Mouse (Mus musculus): Measurements from ENCODE around the gene Sorbs1. TPM values are rescaled to one million over a fixed set of nuclear protein-coding genes. Genes with fewer than 3 reads are reported as not detected.

The Sorbs1 gene
- polyA plus RNA-seq, 1 experiment from 2014 or later = 94.7 TPM

DNA sequence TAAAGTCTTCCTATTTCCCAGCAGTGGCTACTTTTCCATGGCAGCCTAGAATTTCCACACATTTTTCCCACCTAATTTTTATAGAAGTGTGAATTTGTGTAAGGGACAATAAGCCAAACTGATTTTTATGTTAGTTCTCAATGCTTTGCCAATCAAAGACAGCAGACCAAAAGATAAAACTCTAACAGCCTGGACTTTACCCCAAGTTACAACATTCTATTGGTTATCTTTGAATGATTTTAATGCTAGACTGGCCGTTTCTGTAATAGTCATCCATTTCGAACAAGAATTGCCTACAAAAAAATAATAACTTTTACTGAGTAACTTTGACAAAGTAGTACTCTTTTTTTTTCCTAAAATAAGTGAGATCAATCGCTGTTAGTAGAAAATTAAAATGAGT, 164.3 kb downstream of the Sorbs1 start:
- H3K27ac ChIP-seq (replicated peaks) = no peak overlapping the region
- WGBS = 65% methylated on average over 3 of the region's 3 CpGs

GRCm38 (mm10) chr19:40348652-40349051, 164.9 kb downstream of the Sorbs1 start:
- H3K27ac ChIP-seq (replicated peaks) = peak overlapping the region; percentile 63
- ATAC-seq (ENCODE audit: low FRiP score) = no peak

More for the DNA sequence above, 164.3 kb downstream of the Sorbs1 start:
- Histone ChIP-seq H3K27me3 (replicated peaks) (no peaks in the 10 kb centered on the region), H3K9ac (replicated peaks) (no peak overlapping the region), H3K4me1 (peaks cover 23% of the 10 kb centered on the region), H3K36me3 (peaks cover 28% of the 10 kb centered on the region), H3K9me3 (replicated peaks) (no peaks in the 10 kb centered on the region), H3K4me2 (no peak overlapping the region), H3K4me3 (replicated peaks) (no peak overlapping the region)
- no peak for ATAC-seq (ENCODE audit: low FRiP score)

DNA sequence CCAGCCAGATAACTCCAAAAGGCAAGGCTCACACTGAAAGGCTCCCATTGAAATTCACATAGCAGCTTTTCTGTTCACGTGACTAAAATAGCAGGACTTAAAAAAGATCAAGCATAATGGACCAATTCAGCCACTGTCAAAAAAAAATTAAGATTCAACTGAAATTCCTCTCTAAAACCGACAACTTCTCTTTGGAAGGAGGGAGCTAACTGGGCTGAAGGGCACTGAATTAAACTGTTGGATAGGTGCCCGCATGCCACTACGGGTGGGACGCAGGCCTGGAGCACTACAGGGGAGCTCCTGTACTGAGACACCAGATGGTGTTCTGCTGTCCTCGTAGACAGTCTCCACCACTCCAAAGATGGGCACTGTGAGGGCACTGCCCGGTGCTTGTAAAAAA, 165.4 kb downstream of the Sorbs1 start:
- H3K4me2 ChIP-seq = no peak overlapping the region
- no peaks in the 10 kb centered on the region for H3K9me3 ChIP-seq (replicated peaks)
- ATAC-seq (ENCODE audit: low FRiP score) = peak; percentile 55; the same call in 1 of the 2 replicates

More at GRCm38 (mm10) chr19:40348652-40349051, 164.9 kb downstream of the Sorbs1 start:
- H3K36me3 ChIP-seq = peaks cover 32% of the 10 kb centered on the region
- 39% methylated on average over 2 of the region's 2 CpGs for WGBS
- no peak overlapping the region for H3K4me3 ChIP-seq (replicated peaks)
- no peak overlapping the region for H3K9ac ChIP-seq (replicated peaks)
- H3K4me1 ChIP-seq = peaks cover 23% of the 10 kb centered on the region
- H3K27me3 ChIP-seq (replicated peaks) = no peaks in the 10 kb centered on the region
- no peak overlapping the region for H3K4me2 ChIP-seq
- H3K9me3 ChIP-seq (replicated peaks) = no peaks in the 10 kb centered on the region

GRCm38 (mm10) chr19:40346908-40347307, 166.7 kb downstream of the Sorbs1 start:
- Histone ChIP-seq H3K9ac (replicated peaks) (no peak overlapping the region), H3K4me3 (replicated peaks) (no peak overlapping the region), H3K36me3 (peaks cover 23% of the 10 kb centered on the region), H3K4me2 (no peak overlapping the region), H3K9me3 (replicated peaks) (no peaks in the 10 kb centered on the region), H3K4me1 (peaks cover 23% of the 10 kb centered on the region), H3K27me3 (replicated peaks) (no peaks in the 10 kb centered on the region), H3K27ac (replicated peaks) (peak overlapping the region; percentile 7; the same call in 1 of the 2 replicates)
- 79% methylated on average over 3 of the region's 3 CpGs for WGBS
- ATAC-seq (ENCODE audit: low FRiP score) = no peak

More for the DNA sequence above, 165.4 kb downstream of the Sorbs1 start:
- Histone ChIP-seq H3K4me3 (replicated peaks) (no peak overlapping the region), H3K9ac (replicated peaks) (no peak overlapping the region), H3K27me3 (replicated peaks) (no peaks in the 10 kb centered on the region), H3K4me1 (peaks cover 23% of the 10 kb centered on the region), H3K27ac (replicated peaks) (peak overlapping the region; percentile 63), H3K36me3 (peaks cover 32% of the 10 kb centered on the region)
- WGBS = 34% methylated on average over 7 of the region's 7 CpGs

DNA sequence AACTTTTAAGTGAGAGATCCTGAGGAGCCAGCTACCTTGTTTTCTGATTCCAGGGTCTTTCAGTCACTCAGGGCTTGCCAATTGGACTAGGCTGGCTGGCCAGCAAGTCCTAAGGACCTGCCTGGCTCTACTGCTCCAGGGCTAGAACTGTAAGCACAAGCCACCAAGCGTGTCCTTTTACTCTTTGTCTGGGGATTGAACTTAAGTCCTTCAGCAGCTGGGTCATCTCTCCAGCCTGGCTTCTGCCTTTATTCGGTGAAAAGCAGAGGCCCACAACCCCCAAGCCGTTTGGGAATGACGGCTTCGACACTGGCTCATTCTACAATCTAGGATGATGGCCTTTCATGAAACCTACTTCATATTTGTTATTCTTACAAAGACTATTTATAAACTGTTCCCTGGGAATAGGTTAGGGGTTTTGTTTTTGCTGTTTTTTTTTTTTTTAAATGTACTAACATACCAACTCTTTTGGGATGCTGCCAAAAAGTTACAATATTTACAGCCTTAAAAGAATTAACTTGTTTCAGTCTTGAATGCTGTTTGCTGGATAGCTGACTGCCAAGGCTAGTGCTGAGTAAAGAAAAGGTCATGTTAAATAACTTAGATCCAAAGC, 167.2 kb downstream of the Sorbs1 start:
- no peaks in the 10 kb centered on the region for H3K9me3 ChIP-seq (replicated peaks)
- peak overlapping the region; percentile 7; the same call in 1 of the 2 replicates for H3K27ac ChIP-seq (replicated peaks)
- 64% methylated on average over 5 of the region's 5 CpGs for WGBS

GRCm38 (mm10) chr19:40345684-40346083, 167.9 kb downstream of the Sorbs1 start:
- ATAC-seq (ENCODE audit: low FRiP score) = no peak
- H3K9me3 ChIP-seq (replicated peaks) = no peaks in the 10 kb centered on the region
- no peak overlapping the region for H3K4me3 ChIP-seq (replicated peaks)
- 19% methylated on average over 5 of the region's 5 CpGs for WGBS
- H3K36me3 ChIP-seq = peaks cover 15% of the 10 kb centered on the region; the same call in 1 of the 2 replicates
- H3K9ac ChIP-seq (replicated peaks) = no peak overlapping the region
- peaks cover 23% of the 10 kb centered on the region for H3K4me1 ChIP-seq
- no peak overlapping the region; the same call in 1 of the 2 replicates for H3K27ac ChIP-seq (replicated peaks)
- H3K27me3 ChIP-seq (replicated peaks) = no peaks in the 10 kb centered on the region
- H3K4me2 ChIP-seq = no peak overlapping the region

More for the DNA sequence above, 167.2 kb downstream of the Sorbs1 start:
- no peaks in the 10 kb centered on the region for H3K27me3 ChIP-seq (replicated peaks)
- no peak overlapping the region for H3K4me3 ChIP-seq (replicated peaks)
- no peak for ATAC-seq (ENCODE audit: low FRiP score)
- peaks cover 23% of the 10 kb centered on the region for H3K4me1 ChIP-seq
- peaks cover 21% of the 10 kb centered on the region for H3K36me3 ChIP-seq
- H3K4me2 ChIP-seq = no peak overlapping the region
- no peak overlapping the region for H3K9ac ChIP-seq (replicated peaks)

DNA sequence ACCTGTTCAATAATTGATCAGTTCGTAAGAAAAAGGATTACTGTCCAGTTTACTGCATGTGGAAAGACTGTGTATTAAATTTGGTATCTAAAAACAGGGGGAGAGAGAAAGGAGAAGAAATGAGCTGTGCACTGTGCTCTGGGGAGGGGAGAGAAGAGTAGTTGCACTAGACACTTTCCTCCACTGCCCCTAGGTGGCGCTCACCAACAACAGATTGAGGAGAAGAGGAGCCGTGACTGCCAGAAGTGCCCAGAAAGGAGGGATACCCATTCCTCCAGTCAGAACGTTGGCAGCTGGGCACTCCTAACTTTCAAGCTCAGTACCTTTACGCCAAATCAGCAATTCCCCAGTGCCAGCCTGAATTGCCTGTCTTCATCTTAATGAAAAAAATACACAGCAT, 170.6 kb downstream of the Sorbs1 start:
- Histone ChIP-seq H3K4me1 (peaks cover 12% of the 10 kb centered on the region), H3K27ac (replicated peaks) (no peak overlapping the region), H3K36me3 (peaks cover 17% of the 10 kb centered on the region), H3K4me2 (no peak overlapping the region), H3K4me3 (replicated peaks) (no peak overlapping the region), H3K27me3 (replicated peaks) (no peaks in the 10 kb centered on the region), H3K9me3 (replicated peaks) (no peaks in the 10 kb centered on the region), H3K9ac (replicated peaks) (no peak overlapping the region)
- 8% methylated on average over 5 of the region's 5 CpGs for WGBS
- peak; percentile 57 for ATAC-seq (ENCODE audit: low FRiP score)

- WGBS = 27% methylated on average over 6 of the region's 6 CpGs
Measured at GRCm38 (mm10) chr19:40341141-40341540, 172.4 kb downstream of the Sorbs1 start.

DNA sequence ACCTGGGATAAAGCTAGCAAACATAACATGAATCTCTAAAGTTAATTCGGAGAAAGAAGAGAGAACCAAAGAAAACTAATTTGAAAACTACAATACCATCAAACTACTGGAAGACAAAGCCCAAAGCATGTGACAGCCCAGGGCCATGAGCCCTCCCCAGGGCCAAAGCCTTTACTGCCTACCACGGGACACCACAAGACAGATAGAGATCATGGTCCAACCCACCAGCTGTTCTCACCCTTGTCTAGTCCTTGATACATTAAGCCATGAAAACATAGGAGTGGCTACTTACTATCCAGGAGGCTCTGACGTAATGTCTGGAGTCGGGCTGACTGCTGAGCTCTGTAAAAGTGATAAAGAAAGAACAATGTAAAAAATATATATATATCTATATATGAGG, 176.9 kb downstream of the Sorbs1 start:
- WGBS = 84% methylated on average over 4 of the region's 4 CpGs
- ATAC-seq (ENCODE audit: low FRiP score) = no peak

More at GRCm38 (mm10) chr19:40341141-40341540, 172.4 kb downstream of the Sorbs1 start:
- H3K4me1 ChIP-seq = 0 out of 2 replicates have a peak, but pooled peaks cover under 1% of the 10 kb centered on the region
- H3K9ac ChIP-seq (replicated peaks) = no peak overlapping the region
- H3K9me3 ChIP-seq (replicated peaks) = no peaks in the 10 kb centered on the region
- H3K4me3 ChIP-seq (replicated peaks) = no peak overlapping the region
- peaks cover 21% of the 10 kb centered on the region for H3K36me3 ChIP-seq
- no peak for ATAC-seq (ENCODE audit: low FRiP score)
- H3K27me3 ChIP-seq (replicated peaks) = no peaks in the 10 kb centered on the region
- H3K27ac ChIP-seq (replicated peaks) = no peak overlapping the region
- H3K4me2 ChIP-seq = no peak overlapping the region

DNA sequence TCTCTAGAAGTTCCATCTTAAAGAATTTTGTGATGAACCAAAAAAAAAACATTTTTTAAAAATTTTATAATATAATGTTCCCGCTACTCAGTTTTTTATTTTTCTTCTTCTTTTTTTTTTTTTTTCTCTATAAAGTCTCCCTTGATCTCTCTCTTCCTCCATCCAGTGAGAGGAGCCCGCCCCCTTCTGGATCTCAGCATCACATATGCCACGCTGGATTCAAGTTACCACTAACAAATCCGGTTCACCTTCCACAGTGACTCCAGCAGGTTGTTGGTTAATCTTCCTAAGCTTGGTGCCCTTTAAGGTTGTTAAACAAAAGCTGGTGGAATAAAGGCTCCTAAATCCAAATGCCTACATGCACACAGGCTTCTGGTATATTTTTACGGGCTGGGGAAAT, 179.7 kb downstream of the Sorbs1 start:
- Histone ChIP-seq H3K27me3 (replicated peaks) (no peaks in the 10 kb centered on the region), H3K9me3 (replicated peaks) (no peaks in the 10 kb centered on the region), H3K4me3 (replicated peaks) (no peak overlapping the region), H3K4me2 (no peak overlapping the region), H3K27ac (replicated peaks) (no peak overlapping the region), H3K36me3 (peaks cover 24% of the 10 kb centered on the region), H3K9ac (replicated peaks) (no peak overlapping the region), H3K4me1 (no peaks in the 10 kb centered on the region)
- no peak for ATAC-seq (ENCODE audit: low FRiP score)
- 72% methylated on average over 5 of the region's 5 CpGs for WGBS

More for the DNA sequence above, 176.9 kb downstream of the Sorbs1 start:
- Histone ChIP-seq H3K4me2 (no peak overlapping the region), H3K36me3 (peaks cover 30% of the 10 kb centered on the region), H3K9me3 (replicated peaks) (no peaks in the 10 kb centered on the region), H3K9ac (replicated peaks) (no peak overlapping the region), H3K27me3 (replicated peaks) (no peaks in the 10 kb centered on the region), H3K27ac (replicated peaks) (no peak overlapping the region), H3K4me3 (replicated peaks) (no peak overlapping the region), H3K4me1 (no peaks in the 10 kb centered on the region)

DNA sequence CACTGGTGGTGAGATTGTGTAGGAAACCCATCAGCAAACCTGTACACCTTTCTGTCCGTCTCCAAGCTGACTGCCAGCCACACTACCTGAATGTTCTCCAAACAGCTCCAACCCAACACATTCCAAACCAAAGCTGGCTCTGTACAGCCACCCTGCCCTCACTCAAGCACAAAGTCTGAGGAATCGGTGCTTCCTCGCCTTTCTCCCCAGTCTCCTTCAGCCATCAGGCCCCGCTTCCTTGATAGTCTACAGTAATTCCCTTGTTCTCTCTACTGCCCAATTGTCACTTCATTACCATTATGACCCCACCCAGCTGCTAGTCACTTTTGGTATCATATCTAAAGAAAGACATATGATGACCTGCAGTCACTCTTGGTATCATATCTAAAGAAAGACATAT, 180.5 kb downstream of the Sorbs1 start:
- Histone ChIP-seq H3K4me2 (no peak overlapping the region), H3K9ac (replicated peaks) (no peak overlapping the region), H3K27ac (replicated peaks) (no peak overlapping the region), H3K4me3 (replicated peaks) (no peak overlapping the region), H3K27me3 (replicated peaks) (no peaks in the 10 kb centered on the region), H3K4me1 (no peaks in the 10 kb centered on the region), H3K9me3 (replicated peaks) (no peaks in the 10 kb centered on the region), H3K36me3 (peaks cover 20% of the 10 kb centered on the region)
- 91% methylated on average over 4 of the region's 4 CpGs for WGBS
- ATAC-seq (ENCODE audit: low FRiP score) = no peak

- 86% methylated on average over 6 of the region's 6 CpGs for WGBS
- Histone ChIP-seq H3K4me2 (no peak overlapping the region), H3K4me1 (no peaks in the 10 kb centered on the region), H3K9me3 (replicated peaks) (no peaks in the 10 kb centered on the region), H3K27ac (replicated peaks) (no peak overlapping the region), H3K27me3 (replicated peaks) (no peaks in the 10 kb centered on the region), H3K9ac (replicated peaks) (no peak overlapping the region), H3K4me3 (replicated peaks) (no peak overlapping the region), H3K36me3 (peaks cover 26% of the 10 kb centered on the region)
- ATAC-seq (ENCODE audit: low FRiP score) = no peak
Measured at GRCm38 (mm10) chr19:40332303-40332702, 181.3 kb downstream of the Sorbs1 start.

All from neural tube, embryonic 15.5 days (tissue).